Comparison of ENCODE assay signal across 8 mouse cellular contexts in genomic region chr15:12206646-12207222, GRCm38 (mm10). TPM values are rescaled to one million over a fixed set of nuclear protein-coding genes. Genes with fewer than 3 reads are reported as not detected.
DNase-seq lines count a peak whose midpoint lies in the region; ATAC-seq and TF ChIP-seq lines count a peak whose summit lies in the region.

No protein-coding gene starts in this region.

- no peak overlapping the region for H3K27ac ChIP-seq in lung, embryonic 14.5 days (ENCODE audit: low read depth)
- no peak overlapping the region for H3K27ac ChIP-seq in kidney, embryonic 14.5 days (ENCODE audit: low read depth, low read length)

- H3K9ac ChIP-seq in lung, embryonic 14.5 days = no peak overlapping the region
- no peak overlapping the region for H3K9ac ChIP-seq in kidney, embryonic 14.5 days (ENCODE audit: low read depth, low read length)

- H3K4me1 ChIP-seq in lung, embryonic 14.5 days (ENCODE audit: insufficient read depth) = peaks cover 18% of the 10 kb centered on the region; the same call in 1 of the 2 replicates
- H3K4me1 ChIP-seq in kidney, embryonic 14.5 days (ENCODE audit: control insufficient read depth, insufficient read depth, low read length) = peaks cover 26% of the 10 kb centered on the region

- no peaks in the 10 kb centered on the region for H3K9me3 ChIP-seq in lung, embryonic 14.5 days (ENCODE audit: low read depth, low read length)
- H3K9me3 ChIP-seq in kidney, embryonic 14.5 days (ENCODE audit: control insufficient read depth, low read length) = no peaks in the 10 kb centered on the region

- no peak for TF ChIP-seq POLR2A in myocyte (IDR thresholded peaks at IDR 0.05; ENCODE audit: insufficient read length, low read depth)

- 67% methylated on average over 7 of the region's 7 CpGs for WGBS in lung, embryonic 14.5 days
- 71% methylated on average over 7 of the region's 7 CpGs for WGBS in kidney, embryonic 14.5 days

- DNase-seq in lung, embryonic 14.5 days = peak; percentile 59
- DNase-seq in lung, postnatal 14 days = no peak
- no peak for DNase-seq in retina, embryonic 14.5 days (ENCODE audit: low spot score)
- DNase-seq in ovary, postnatal 10 days (ENCODE audit: low spot score) = no peak
- no peak for DNase-seq in layer of hippocampus, adult 11-12 months (ENCODE audit: low spot score)

- H3K79me2 ChIP-seq in myocyte (ENCODE audit: control insufficient read depth, insufficient read depth) = peaks cover 65% of the 10 kb centered on the region

- peak overlapping the region; percentile 93; the same call in 1 of the 2 replicates for H3K4me3 ChIP-seq in lung, embryonic 14.5 days (ENCODE audit: low read depth, low read length)
- H3K4me3 ChIP-seq in kidney, embryonic 14.5 days (ENCODE audit: low read length) = peak overlapping the region; percentile 92; the same call in 1 of the 2 replicates
- peak overlapping the region; percentile 47 for H3K4me3 ChIP-seq in myocyte

- H3K4me2 ChIP-seq in lung, embryonic 14.5 days = peak overlapping the region; percentile 77
- peak overlapping the region; percentile 65; the same call in 1 of the 2 replicates for H3K4me2 ChIP-seq in kidney, embryonic 14.5 days (replicated peaks; ENCODE audit: low read depth, low read length)
- peak overlapping the region; percentile 89 for H3K4me2 ChIP-seq in myocyte (ENCODE audit: low read depth)

- no peak for ATAC-seq in lung, embryonic 14.5 days (ENCODE audit: insufficient read depth)
- 0 out of 2 replicates have a peak, but pooled peaks have one; percentile 29 for ATAC-seq in erythroblast, adult 5-6 weeks (replicated peaks; ENCODE audit: low FRiP score, poor library complexity, severe bottlenecking)
- ATAC-seq in kidney, embryonic 14.5 days (ENCODE audit: low FRiP score, low TSS enrichment) = no peak

- no peaks in the 10 kb centered on the region for H3K36me3 ChIP-seq in lung, embryonic 14.5 days (ENCODE audit: insufficient read depth)
- no peaks in the 10 kb centered on the region for H3K36me3 ChIP-seq in kidney, embryonic 14.5 days (ENCODE audit: control insufficient read depth, insufficient read depth, low read length)
- no peaks in the 10 kb centered on the region for H3K36me3 ChIP-seq in myocyte (ENCODE audit: control insufficient read depth, insufficient read depth)

- no peaks in the 10 kb centered on the region for H3K27me3 ChIP-seq in lung, embryonic 14.5 days (ENCODE audit: insufficient read depth, low read length)
- no peaks in the 10 kb centered on the region for H3K27me3 ChIP-seq in kidney, embryonic 14.5 days (ENCODE audit: control insufficient read depth, insufficient read depth, low read length)
- H3K27me3 ChIP-seq in myocyte (ENCODE audit: control insufficient read depth, insufficient read depth, insufficient read length) = no peaks in the 10 kb centered on the region

- no peak for TF ChIP-seq CTCF in lung, embryonic 14.5 days (IDR thresholded peaks at IDR 0.05; ENCODE audit: low read depth)

- no peak overlapping the region for H3ac ChIP-seq in myocyte (ENCODE audit: control insufficient read depth, insufficient read length)

TF ChIP-seq in myocyte, 11 proteins besides CTCF, POLR2A, EP300 and RAD21:
- TF ChIP-seq CEBPB (IDR thresholded peaks at IDR 0.05; ENCODE audit: insufficient read depth, poor library complexity, severe bottlenecking) (no peak), TCF12 (IDR thresholded peaks at IDR 0.05; ENCODE audit: insufficient read depth, poor library complexity, severe bottlenecking) (no peak), SRF (IDR thresholded peaks at IDR 0.05; ENCODE audit: control insufficient read depth, insufficient read length, low read depth) (no peak), POLR2AphosphoS2 (IDR thresholded peaks at IDR 0.05; ENCODE audit: insufficient read length, low read depth) (no peak), TCF3 (IDR thresholded peaks at IDR 0.05; ENCODE audit: insufficient read length, low read depth) (no peak), REST (IDR thresholded peaks at IDR 0.05; ENCODE audit: insufficient read depth, insufficient read length) (no peak), USF1 (IDR thresholded peaks at IDR 0.05; ENCODE audit: low read depth) (no peak), MYOG (IDR thresholded peaks at IDR 0.05; ENCODE audit: control insufficient read depth in 1 of 3, insufficient read depth in 1 of 3, insufficient read length in 2 of 3, low read depth in 2 of 3) (no peak)

RNA-seq across cellular contexts. Expression of gene Mtmr12, which starts 1.9 kb away (rescaled TPM):
- 23.4 and 23.5 TPM in 2 replicates for polyA plus RNA-seq in lung, embryonic 14.5 days (2014; fragmentation: Nextera tagmentation; extraction: Ambion mirVana)
- 3.8 and 12.3 TPM in 2 replicates for total RNA-seq in erythroblast, adult 5-6 weeks (2015; ENCODE audit: low replicate concordance)
- 5.7 and 9.3 TPM in 2 replicates for total RNA-seq in erythroblast, adult 5-6 weeks (2017; ENCODE audit: low replicate concordance)
- 10.6 and 25.4 TPM in 2 replicates for polyA plus RNA-seq in kidney, embryonic 14.5 days (2014; fragmentation: Nextera tagmentation; extraction: Ambion mirVana)
- 6.2 TPM for polyA plus RNA-seq in myocyte (2012; fragmentation: generic; extraction: Trizol)
